In the genomic region with DNA sequence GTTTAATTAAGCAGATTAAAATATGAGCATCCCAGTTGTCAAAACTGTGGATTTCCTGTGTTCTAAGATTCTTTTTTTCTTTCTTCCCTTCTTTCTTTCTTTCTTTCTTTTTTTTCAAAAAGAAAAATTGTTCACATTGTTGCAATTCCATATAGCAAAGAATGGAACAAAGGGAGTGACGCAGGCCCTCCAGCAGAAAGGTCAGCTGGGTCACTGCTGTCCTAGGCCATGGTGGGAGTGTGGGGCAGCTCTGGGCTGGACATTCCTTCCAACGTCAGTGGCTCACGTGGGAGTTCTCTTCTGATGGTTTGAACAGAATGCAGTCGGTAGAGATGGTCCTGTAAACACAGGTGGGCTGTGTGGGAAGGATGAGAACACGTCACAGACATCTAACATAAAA, we compare ENCODE assay signal across 18 mouse cellular contexts.
"Had no signal": no experiment of that assay in that cellular context is flagged by ENCODE, and none has a peak within 500 bp of the region (broad histone marks: within the 10 kb centered on the region; RNA-seq: fewer than 3 reads in every experiment).

No protein-coding gene starts in this region.

- DNase-seq: lung, adult 18-20 months; lung, embryonic 14.5 days; lung, postnatal 10 days; lung, postnatal 4 days; midbrain, embryonic 14.5 days; right cerebral cortex, adult 18-20 months; right cerebral cortex, postnatal 25 days; right cerebral cortex, postnatal 4 days; spleen, adult 18-20 months; thymus, adult 18-20 months; thymus, postnatal 14 days; thymus, postnatal 36 days had no signal

- H3K4me1 ChIP-seq: midbrain, embryonic 12.5 days had no signal

- H3K9me3 ChIP-seq: midbrain, embryonic 10.5 days; midbrain, embryonic 12.5 days; neural tube, embryonic 13.5 days; neural tube, embryonic 15.5 days had no signal

- ATAC-seq: midbrain, embryonic 16.5 days had no signal

- H3K36me3 ChIP-seq: midbrain, embryonic 10.5 days; midbrain, embryonic 12.5 days; neural tube, embryonic 13.5 days; neural tube, embryonic 15.5 days had no signal

- H3K4me3 ChIP-seq: midbrain, embryonic 10.5 days; midbrain, embryonic 12.5 days; myocyte; neural tube, embryonic 13.5 days; neural tube, embryonic 15.5 days had no signal

- H3K27me3 ChIP-seq: midbrain, embryonic 12.5 days; neural tube, embryonic 13.5 days; neural tube, embryonic 15.5 days had no signal

- H3K27ac ChIP-seq: midbrain, embryonic 10.5 days; midbrain, embryonic 12.5 days; neural tube, embryonic 13.5 days; neural tube, embryonic 15.5 days had no signal

- H3K9ac ChIP-seq: lung, embryonic 14.5 days; midbrain, embryonic 12.5 days; neural tube, embryonic 13.5 days; neural tube, embryonic 15.5 days had no signal

- H3K4me2 ChIP-seq: lung, embryonic 14.5 days; midbrain, embryonic 12.5 days; neural tube, embryonic 13.5 days; neural tube, embryonic 15.5 days had no signal
